Mouse (Mus musculus) embryo, embryonic 11.5 days (tissue): ENCODE results near the gene Ak7.

Source experiments
- DNase-seq: peaks from one replicate; pipeline ENCODE4 v3.0.0-alpha.2; 2012; ENCODE audit warnings: low read depth, low spot score

The Ak7 gene

DNA sequence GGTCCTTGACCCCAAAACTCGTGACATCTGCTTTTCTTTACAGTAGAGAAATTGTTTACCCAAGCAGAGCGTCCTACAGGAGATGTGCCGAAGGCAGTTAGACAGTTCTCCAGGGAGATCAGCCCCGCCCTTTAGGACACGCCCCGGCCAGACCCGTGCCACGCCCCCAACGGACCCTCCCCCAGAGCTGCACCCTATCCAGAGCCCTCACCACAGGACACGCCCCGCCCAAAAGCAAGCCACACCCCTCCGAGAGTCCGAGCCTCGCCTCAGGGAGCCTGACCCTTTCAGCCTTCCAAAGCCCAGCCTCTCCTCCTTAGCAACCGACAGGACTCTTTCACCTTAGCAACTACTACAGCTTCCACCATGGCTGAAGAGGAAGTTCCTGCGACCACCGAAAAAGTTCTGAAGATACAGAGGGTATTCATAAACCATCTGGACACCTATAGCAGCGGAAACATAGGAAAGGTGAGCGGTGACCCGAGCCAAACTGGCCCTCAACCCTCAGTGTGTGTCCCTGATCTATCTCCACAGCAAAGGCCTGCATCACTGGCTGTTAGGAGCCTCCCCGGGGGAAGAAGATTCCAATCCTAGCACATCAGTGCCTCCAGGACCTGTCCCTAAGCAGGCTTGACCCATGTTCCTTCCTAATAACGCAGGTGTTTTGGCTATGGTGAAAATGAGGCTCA lies at the start of gene Ak7:
Gene Ak7, plus strand, starts transcription at position 178 of the 689 bp plus-strand sequence.
- DNase-seq, result peak; percentile 57

DNA sequence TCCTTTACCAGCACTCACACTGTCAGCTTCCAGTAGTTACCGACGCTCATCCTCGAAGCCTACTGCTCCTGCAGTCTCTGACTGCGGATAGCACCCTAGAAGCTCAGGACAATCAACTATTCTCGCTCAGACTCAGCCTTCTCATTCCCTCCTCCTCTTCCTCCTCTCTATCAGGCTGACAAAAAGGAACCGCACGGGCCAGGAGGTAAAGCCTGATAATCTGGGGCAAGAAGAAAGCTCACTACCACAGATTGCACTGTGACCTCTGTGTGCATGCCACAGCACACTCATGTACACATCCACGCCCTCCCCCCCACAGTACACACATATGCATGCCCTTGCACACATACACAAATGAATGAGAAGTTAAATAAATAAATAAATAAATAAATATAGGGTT lies 29.5 kb upstream of the Ak7 start:
- no peak for DNase-seq

DNA sequence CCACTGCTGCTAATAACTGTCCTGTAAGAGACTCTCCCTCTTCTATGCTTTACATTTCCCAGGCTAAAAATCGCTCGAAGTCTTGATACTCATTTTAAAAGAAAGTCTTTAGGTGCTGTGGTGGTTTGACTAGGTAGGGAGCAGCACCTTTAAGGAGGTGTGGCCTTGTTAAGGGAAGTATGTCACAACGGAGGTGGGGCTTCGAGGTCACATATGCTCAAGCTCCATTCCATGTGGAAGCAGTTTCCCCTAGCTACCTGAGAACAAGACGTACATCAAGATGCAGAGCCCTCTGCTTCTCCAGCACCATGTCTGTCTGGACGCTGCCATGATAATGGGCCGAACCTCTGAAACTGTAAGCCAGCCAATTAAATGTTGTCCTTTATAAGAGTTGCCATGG lies 27.6 kb upstream of the Ak7 start:
- no peak for DNase-seq

DNA sequence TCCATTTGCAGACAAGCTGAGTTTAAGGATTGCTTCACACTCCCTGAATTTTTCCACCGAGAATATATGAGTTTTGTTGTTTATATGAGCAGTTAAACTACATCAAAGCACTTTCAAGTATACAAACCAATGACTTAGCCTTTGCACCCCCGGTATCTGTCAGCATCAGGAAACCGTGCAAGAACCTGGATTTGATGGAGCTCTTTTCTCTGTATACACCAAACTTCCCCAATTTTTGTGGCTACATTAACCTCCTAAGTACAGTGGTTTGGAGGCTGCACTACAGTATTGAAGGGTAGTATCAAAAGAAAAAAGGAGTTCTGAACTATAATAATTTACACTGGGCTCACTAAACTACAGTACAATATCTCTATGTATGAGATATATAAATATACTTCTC lies 27.0 kb upstream of the Ak7 start:
- no peak for DNase-seq

GRCm38 (mm10) chr12:105683933-105684901 lies 21.6 kb upstream of the Ak7 start, which contains the start of gene Gskip:
Gene Gskip, plus strand, starts transcription at chr12:105684829.
- peak; percentile 26 for DNase-seq

- peak; percentile 95 for DNase-seq
These were observed 20.6 kb upstream of the Ak7 start, which contains the start of gene Atg2b for GRCm38 (mm10) chr12:105685001-105685691. Gene Atg2b, minus strand, starts transcription at chr12:105685211.

- no peak for DNase-seq
These were observed 19.0 kb upstream of the Ak7 start for GRCm38 (mm10) chr12:105686791-105687190.

- DNase-seq, result no peak
These were observed 18.4 kb upstream of the Ak7 start for GRCm38 (mm10) chr12:105687416-105687815.

GRCm38 (mm10) chr12:105688546-105688945 lies 17.2 kb upstream of the Ak7 start:
- no peak for DNase-seq

DNA sequence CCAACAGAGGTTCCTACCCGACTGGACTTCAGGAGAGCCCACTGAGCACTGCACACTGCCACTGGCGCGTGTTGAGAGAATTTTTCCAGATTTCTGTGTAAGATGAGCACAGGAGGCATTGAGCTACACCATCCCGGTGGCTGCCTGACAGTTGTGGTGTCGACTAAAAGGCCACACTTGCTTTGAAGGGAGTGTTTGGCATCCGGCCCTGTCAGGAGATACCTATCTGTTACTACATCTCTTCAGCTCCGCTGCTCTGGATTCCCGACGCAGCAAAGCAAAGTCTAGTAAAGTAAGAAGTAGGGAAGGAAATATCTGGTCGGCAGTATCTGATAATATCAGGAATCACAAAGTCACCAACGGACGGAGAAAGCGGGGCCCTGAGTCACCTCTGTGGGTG lies 16.3 kb upstream of the Ak7 start:
- DNase-seq, result no peak

- DNase-seq, result no peak
These were observed 11.8 kb upstream of the Ak7 start for GRCm38 (mm10) chr12:105694021-105694420.

DNA sequence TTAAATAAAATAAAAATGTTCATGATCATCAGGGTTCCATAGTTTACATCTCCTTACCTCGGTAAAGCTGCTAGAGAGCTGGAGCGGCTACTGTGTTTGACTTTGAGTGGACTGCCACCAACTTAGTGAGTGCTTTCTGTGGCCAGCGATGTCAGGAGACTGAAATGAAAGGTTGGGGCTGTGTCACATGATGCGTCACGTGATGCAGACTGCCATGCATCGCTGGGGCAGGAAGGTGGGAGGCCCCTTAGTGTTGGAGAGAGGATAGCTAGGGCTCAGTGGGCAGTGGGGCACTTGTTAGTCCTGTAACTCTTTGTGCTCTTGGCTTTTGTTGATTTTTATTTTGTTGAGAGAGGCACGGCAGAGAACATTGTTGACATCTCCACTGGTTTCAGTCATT lies 9.9 kb upstream of the Ak7 start:
- DNase-seq, result no peak

- no peak for DNase-seq
These were observed 8.5 kb upstream of the Ak7 start for GRCm38 (mm10) chr12:105697104-105697780.

- DNase-seq, result no peak
These were observed 5.3 kb upstream of the Ak7 start for GRCm38 (mm10) chr12:105700433-105700832.

DNA sequence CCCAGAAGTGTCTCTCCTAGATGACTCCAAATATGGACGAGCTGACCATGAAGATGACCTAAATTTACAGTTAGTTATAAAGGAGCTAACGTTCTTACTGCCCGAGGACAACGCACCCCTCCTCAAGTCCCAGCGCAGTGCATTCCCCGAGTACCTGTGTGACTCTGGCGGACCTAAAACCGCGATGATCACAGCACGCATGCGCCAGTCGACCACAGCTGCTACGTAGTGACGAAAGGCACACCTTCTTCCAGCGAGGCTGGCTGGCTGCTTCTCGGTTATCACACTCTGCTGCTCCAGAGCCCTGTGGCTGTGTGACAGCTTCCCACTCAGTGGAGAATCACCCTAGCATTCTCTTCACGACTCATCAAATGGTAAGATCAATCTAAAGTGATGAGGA lies 12.8 kb downstream of the Ak7 start:
- DNase-seq, result no peak

DNA sequence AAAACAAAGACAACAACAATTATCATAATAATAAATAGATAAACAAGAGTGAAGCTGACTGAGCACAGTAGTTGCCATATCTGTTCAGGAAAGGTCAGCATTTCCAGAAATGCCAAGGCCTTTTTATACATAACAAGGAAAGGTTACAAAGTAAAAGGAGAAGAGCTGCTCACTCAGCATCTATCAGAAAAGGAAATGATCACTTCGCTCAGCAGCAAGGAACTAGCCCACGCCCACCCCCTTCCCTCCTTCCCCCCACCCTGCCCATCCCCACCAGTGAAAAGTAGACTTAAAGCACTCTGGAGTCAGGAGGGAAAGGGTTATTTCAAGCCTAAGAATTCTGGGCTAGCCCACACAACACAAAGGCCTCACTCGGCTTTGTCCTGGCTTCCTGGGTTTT lies 14.4 kb downstream of the Ak7 start:
- no peak for DNase-seq

GRCm38 (mm10) chr12:105721452-105722132 lies 15.8 kb downstream of the Ak7 start:
- DNase-seq, result no peak

GRCm38 (mm10) chr12:105722657-105723056 lies 16.9 kb downstream of the Ak7 start:
- DNase-seq, result peak; percentile 55

GRCm38 (mm10) chr12:105724616-105725015 lies 18.8 kb downstream of the Ak7 start:
- no peak for DNase-seq

DNA sequence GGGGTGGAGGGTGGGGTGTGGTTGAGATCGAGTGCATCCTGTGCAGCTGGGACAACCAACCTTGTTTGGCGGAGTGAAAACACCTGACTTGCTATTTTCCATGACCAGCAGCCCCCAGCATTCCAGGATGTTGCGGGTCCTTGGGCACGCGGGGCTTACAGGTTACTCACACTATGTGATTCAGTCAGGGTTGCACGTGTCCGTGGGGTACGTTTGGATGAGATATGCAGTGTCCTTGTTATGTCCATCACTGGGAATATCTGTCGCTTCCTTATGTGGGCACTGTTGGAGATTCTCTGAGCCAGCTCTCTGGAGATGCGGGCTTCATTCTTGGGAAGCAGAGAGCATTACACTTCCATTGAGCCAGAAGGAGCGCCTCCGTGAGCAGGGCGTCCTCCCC lies 20.0 kb downstream of the Ak7 start:
- no peak for DNase-seq

DNA sequence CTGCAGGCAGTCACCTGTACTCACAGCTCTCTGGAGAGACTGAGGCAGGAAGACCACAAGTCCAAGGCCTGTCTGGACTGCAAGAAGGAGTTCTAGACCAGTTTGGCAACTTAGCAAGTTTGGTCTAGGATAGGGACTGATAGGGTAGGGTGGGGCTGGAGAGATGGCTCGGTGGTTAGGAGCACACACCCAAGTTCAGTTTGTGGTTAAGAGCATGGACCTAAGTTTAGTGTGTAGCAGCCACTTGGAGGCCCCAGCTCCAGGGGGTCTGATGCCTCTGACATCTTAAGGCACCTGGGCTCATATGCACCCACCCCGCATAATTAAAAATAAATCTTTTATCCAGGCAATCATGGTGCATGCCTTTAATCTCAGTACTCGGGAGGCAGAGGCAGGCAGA lies 21.5 kb downstream of the Ak7 start:
- DNase-seq, result no peak
